Mouse (Mus musculus) embryonic facial prominence, embryonic 11.5 days (tissue): ENCODE measurements around the gene Grm4. TPM values are rescaled to one million over a fixed set of nuclear protein-coding genes. Genes with fewer than 3 reads are reported as not detected.

ENCODE experiments used
- ATAC-seq: fragments of 200-750 bp; cut with Nextera tagmentation; replicated peaks from 2 replicates; pipeline ENCODE4 v1.8.0; 2017; ENCODE audit warnings: low read depth; ENCODE audit not compliant: insufficient number of reproducible peaks, low FRiP score, low TSS enrichment
- DNase-seq: peaks from one replicate; pipeline ENCODE4 v3.0.0-alpha.2; 2015; ENCODE audit warnings: low spot score
- H3K27ac ChIP-seq: fragments of 300-500 bp; sonication (generic); replicated peaks from 2 replicates; pipeline ENCODE4 v1.5.1; 2014; ENCODE audit warnings: mild to moderate bottlenecking, low read depth, low read length, control low read depth
- H3K27me3 ChIP-seq: fragments of 300-500 bp; sonication (generic); 2 replicates; pipeline ENCODE4 v1.6.1; 2014; ENCODE audit warnings: mild to moderate bottlenecking, low read length, moderate library complexity, mixed read lengths; ENCODE audit not compliant: control insufficient read depth, insufficient read depth
- H3K36me3 ChIP-seq: fragments of 300-500 bp; sonication (generic); replicated peaks from 2 replicates; pipeline ENCODE4 v1.6.1; 2014; ENCODE audit warnings: low read depth, mild to moderate bottlenecking, low read length, moderate library complexity, mixed read lengths; ENCODE audit not compliant: control insufficient read depth, insufficient read depth
- H3K4me1 ChIP-seq: fragments of 300-500 bp; sonication (generic); 2 replicates; pipeline ENCODE4 v1.6.1; 2014; ENCODE audit warnings: low read length, mixed read lengths; ENCODE audit not compliant: control insufficient read depth, insufficient read depth
- H3K4me2 ChIP-seq: fragments of 300-500 bp; sonication (generic); 2 replicates; pipeline ENCODE4 v1.6.1; 2014; ENCODE audit warnings: low read depth, mild to moderate bottlenecking, control low read depth, low read length, moderate library complexity
- H3K4me3 ChIP-seq: fragments of 300-500 bp; sonication (generic); 2 replicates; pipeline ENCODE4 v1.5.1; 2014; ENCODE audit warnings: low read depth, low read length, control low read depth
- H3K9ac ChIP-seq: fragments of 300-500 bp; sonication (generic); replicated peaks from 2 replicates; pipeline ENCODE4 v1.6.1; 2014; ENCODE audit warnings: mild to moderate bottlenecking, control low read depth, low read length
- H3K9me3 ChIP-seq: fragments of 300-500 bp; sonication (generic); replicated peaks from 2 replicates; pipeline ENCODE4 v1.6.1; 2016; ENCODE audit warnings: mild to moderate bottlenecking, low read length, inconsistent platforms, mixed read lengths; ENCODE audit not compliant: control insufficient read depth
- WGBS: fragments of 180-500 bp; shearing (Covaris S2); extraction: QIAGEN DNeasy Blood & Tissue Kit; methylation state at CpG from one replicate; pipeline ENCODE4 v1.1.7; 2014; 5-methylcytosine and 5-hydroxymethylcytosine counted together
- polyA plus RNA-seq: library from polyadenylated mRNA; unstranded; fragments of >200 nt; fragmentation: Nextera tagmentation; extraction: Ambion mirVana; gene quantifications from 2 replicates; pipeline ENCODE4 v1.2.1, GENCODE M21; 2014

The Grm4 gene
- polyA plus RNA-seq, 1 experiment from 2014 or later, result 0.49 TPM

- H3K9ac ChIP-seq, result no peak overlapping the region
- DNase-seq, result no peak
Measured at GRCm38 (mm10) chr17:27401200-27401599, 120.0 kb downstream of the Grm4 start.

GRCm38 (mm10) chr17:27393931-27394330 lies 127.3 kb downstream of the Grm4 start:
- Histone ChIP-seq H3K36me3 (no peaks in the 10 kb centered on the region), H3K9me3 (no peaks in the 10 kb centered on the region), H3K27ac (no peak overlapping the region), H3K4me1 (no peaks in the 10 kb centered on the region; the same call in 1 of the 2 replicates), H3K9ac (no peak overlapping the region), H3K27me3 (no peaks in the 10 kb centered on the region), H3K4me3 (no peak overlapping the region), H3K4me2 (no peak overlapping the region)
- ATAC-seq (no peak), DNase-seq (no peak)
- WGBS, result 74% methylated on average over 5 of the region's 5 CpGs

More at GRCm38 (mm10) chr17:27401200-27401599, 120.0 kb downstream of the Grm4 start:
- 0 out of 2 replicates have a peak, but pooled peaks have one; percentile 48 for ATAC-seq
- Histone ChIP-seq H3K36me3 (no peaks in the 10 kb centered on the region), H3K9me3 (no peaks in the 10 kb centered on the region), H3K4me3 (no peak overlapping the region), H3K27ac (no peak overlapping the region; the same call in 1 of the 2 replicates), H3K4me2 (no peak overlapping the region), H3K27me3 (no peaks in the 10 kb centered on the region), H3K4me1 (no peaks in the 10 kb centered on the region)
- 22% methylated on average over 13 of the region's 13 CpGs for WGBS

DNA sequence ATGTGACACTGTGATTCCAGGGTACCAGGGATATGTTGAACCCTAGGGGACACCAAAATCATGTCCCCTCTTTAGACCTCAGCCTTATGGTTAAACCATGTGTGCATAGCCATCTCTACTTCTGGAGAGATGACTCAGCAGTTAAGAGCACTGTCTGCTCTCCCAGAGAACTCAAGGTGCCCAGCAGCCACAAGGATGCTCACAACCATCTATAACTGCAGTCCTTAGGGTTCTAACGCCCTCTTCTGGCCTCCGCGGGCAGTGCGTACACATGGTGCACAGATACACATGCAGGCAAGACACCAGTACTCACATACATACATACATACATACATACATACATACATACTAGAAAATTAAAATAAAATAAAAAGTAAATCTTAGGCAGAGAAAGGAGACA lies 127.8 kb downstream of the Grm4 start:
- Histone ChIP-seq H3K4me3 (no peak overlapping the region), H3K27me3 (no peaks in the 10 kb centered on the region), H3K9me3 (no peaks in the 10 kb centered on the region), H3K4me1 (no peaks in the 10 kb centered on the region; the same call in 1 of the 2 replicates), H3K36me3 (no peaks in the 10 kb centered on the region), H3K27ac (no peak overlapping the region), H3K4me2 (no peak overlapping the region), H3K9ac (no peak overlapping the region)
- ATAC-seq (no peak), DNase-seq (no peak)
- 87% methylated on average over 4 of the region's 4 CpGs for WGBS

DNA sequence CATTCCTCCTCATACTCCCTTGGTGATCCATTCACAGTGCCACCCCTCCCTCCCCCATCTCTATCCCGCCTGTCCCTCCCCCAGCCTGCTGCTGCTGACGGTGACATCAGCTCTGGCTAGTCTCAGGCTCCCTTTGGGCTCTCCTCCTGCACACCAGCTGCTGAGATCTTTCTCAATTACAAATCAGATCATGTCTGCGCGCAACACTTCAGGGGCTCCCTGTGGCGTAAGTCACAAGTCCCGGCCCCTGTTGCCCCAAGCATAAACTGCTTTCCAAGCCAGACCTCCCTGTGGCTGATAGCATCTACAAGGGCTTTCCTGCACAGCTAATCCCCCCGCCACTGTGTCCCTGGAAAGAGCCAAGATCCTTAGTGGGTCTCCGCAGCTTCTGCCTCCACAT lies 128.3 kb downstream of the Grm4 start:
- 43% methylated on average over 8 of the region's 8 CpGs for WGBS
- Histone ChIP-seq H3K27ac (no peak overlapping the region), H3K4me2 (no peak overlapping the region), H3K36me3 (no peaks in the 10 kb centered on the region), H3K9me3 (no peaks in the 10 kb centered on the region), H3K4me1 (no peaks in the 10 kb centered on the region; the same call in 1 of the 2 replicates), H3K9ac (no peak overlapping the region), H3K4me3 (no peak overlapping the region), H3K27me3 (no peaks in the 10 kb centered on the region)
- ATAC-seq (0 out of 2 replicates have a peak, but pooled peaks have one; percentile 34), DNase-seq (peak; percentile 14)

- 88% methylated on average over 8 of the region's 8 CpGs for WGBS
- H3K27ac ChIP-seq, result no peak overlapping the region
- no peak overlapping the region for H3K4me3 ChIP-seq
- no peak overlapping the region for H3K4me2 ChIP-seq
- H3K9me3 ChIP-seq, result no peaks in the 10 kb centered on the region
- H3K36me3 ChIP-seq, result no peaks in the 10 kb centered on the region
- no peaks in the 10 kb centered on the region for H3K27me3 ChIP-seq
- H3K9ac ChIP-seq, result no peak overlapping the region
- H3K4me1 ChIP-seq, result no peaks in the 10 kb centered on the region; the same call in none of the 2 replicates
- ATAC-seq (no peak), DNase-seq (no peak)
Measured at GRCm38 (mm10) chr17:27390019-27390418, 131.2 kb downstream of the Grm4 start.

GRCm38 (mm10) chr17:27389221-27390000 lies 131.8 kb downstream of the Grm4 start:
- ATAC-seq, result no peak
- Histone ChIP-seq H3K27me3 (no peaks in the 10 kb centered on the region), H3K4me3 (no peak overlapping the region), H3K27ac (no peak overlapping the region), H3K36me3 (no peaks in the 10 kb centered on the region), H3K4me2 (no peak overlapping the region), H3K9me3 (no peaks in the 10 kb centered on the region), H3K4me1 (no peaks in the 10 kb centered on the region; the same call in none of the 2 replicates), H3K9ac (no peak overlapping the region)
- WGBS, result 74% methylated on average over 13 of the region's 13 CpGs
- no peak for DNase-seq

GRCm38 (mm10) chr17:27386438-27386837 lies 134.8 kb downstream of the Grm4 start:
- Histone ChIP-seq H3K9me3 (no peaks in the 10 kb centered on the region), H3K4me2 (no peak overlapping the region), H3K9ac (no peak overlapping the region), H3K36me3 (no peaks in the 10 kb centered on the region), H3K27ac (no peak overlapping the region), H3K4me3 (no peak overlapping the region), H3K27me3 (no peaks in the 10 kb centered on the region), H3K4me1 (no peaks in the 10 kb centered on the region; the same call in none of the 2 replicates)
- 31% methylated on average over 1 of the region's 1 CpGs for WGBS
- ATAC-seq, result no peak
- no peak for DNase-seq
